Mouse (Mus musculus): ENCODE data around the gene Dnah3.

Gene Dnah3

DNA sequence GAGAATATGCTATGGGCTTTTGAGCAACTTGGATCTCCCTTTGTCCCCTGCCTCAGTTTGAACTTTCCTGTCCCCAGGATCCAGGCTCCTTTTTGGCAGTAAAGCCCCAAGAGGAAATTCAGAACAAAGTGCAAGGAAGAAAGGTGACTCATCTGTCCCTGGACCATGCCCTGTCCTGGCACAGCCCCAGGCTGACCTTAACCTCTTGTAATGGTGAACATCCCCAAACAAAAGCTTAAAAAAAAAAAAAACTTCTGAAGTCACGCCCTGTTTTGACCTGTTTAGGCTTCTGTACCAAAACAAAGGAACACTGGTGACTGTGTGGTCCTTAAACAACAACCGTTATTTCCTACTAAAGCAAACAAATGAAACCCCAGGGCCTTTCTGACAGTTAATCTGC lies 153.5 kb downstream of the Dnah3 start:
- peak in 1 of 2 experiments; percentile 28 for DNase-seq (ENCODE audit: low spot score in 2 of 2)

DNA sequence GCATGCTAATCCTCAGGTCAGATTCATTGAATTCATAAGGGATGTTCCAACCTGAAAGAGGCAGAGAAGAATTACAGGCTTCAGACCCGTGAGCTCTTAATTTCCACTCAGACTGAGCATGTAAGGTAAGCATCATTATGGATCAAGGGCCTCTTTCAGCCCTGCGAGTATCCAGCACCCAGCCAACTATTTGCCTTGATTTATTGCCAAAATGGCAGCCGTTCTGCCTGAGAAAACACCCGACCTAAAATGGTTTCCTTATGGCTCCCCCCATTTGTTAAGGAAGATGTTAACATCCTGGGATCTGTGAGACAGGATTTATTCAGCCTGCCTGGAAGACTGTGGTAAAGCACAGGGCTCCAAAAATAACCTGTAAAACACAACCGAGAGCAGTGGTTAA lies 158.0 kb downstream of the Dnah3 start:
- DNase-seq (ENCODE audit: low spot score in 2 of 2): no peak

DNA sequence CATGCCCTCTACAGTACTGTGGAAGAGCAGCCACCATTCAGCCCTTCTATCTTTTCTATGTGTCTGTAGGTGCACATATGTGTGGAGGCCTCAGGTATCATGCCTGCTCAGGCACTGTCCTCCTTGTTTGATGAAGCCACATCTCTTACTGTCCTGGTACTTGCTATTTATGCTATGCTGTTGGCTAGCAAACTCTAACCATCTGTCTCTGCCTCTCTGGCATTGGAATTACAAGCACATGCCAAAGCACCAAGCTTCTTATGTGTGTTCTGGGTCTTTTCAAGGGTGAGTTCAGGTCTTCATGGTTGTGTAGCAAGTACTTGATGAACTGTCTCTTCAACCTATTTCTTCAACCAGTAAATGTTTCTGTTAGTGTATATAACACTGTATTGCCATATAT lies 158.8 kb downstream of the Dnah3 start:
- no peak for DNase-seq (ENCODE audit: low spot score in 2 of 2)

DNA sequence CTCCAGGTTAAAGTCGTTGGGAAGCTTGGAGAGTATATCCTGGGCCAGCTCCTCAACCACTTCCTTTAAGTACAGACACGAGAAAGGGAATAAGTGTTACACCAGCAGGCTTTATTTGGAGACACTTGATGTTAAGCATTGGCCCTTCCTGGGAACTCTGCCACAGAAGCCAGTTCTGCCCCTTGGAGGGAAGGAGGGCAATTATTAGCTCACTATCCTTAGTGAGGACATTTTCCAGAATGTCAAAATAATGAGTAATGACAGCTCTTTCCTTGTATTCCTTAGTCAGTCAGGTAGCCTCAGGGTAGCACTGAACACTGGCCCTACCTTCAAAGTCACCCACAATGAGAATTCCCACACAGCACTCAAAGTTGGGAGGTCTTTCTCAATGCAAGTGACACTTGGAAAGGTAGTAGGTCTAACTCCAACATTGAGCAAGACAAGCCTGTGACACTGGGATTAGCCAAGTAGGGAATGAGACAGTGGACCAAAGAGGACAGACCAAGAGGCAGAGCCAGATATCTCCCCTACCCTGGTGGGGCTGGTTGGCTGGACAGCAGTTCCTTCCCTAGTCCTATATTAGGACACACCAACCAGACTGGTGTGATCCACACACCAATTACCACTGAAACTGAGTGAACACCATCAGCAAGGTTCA lies 166.2 kb downstream of the Dnah3 start:
- DNase-seq (ENCODE audit: low spot score in 2 of 2): no peak

DNA sequence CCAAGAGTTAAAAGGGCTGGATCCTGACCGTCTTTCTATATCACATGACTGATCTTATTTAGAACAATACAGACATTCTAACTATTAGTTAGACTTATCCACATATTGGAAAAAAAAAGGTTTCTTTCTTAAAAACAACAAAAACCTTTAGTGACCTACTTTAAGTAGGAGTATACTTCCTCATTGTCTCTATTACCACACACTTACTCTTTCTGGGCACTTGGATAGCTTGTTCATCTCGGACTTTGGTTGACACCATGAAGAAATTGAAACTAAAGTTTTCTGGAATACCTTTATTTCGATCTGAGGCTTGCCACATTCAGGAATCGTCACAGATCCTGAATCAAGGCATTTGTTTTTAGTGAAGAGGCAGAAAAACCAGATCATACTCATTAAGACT lies 174.0 kb downstream of the Dnah3 start:
- no peak for DNase-seq (ENCODE audit: low spot score in 2 of 2)

DNA sequence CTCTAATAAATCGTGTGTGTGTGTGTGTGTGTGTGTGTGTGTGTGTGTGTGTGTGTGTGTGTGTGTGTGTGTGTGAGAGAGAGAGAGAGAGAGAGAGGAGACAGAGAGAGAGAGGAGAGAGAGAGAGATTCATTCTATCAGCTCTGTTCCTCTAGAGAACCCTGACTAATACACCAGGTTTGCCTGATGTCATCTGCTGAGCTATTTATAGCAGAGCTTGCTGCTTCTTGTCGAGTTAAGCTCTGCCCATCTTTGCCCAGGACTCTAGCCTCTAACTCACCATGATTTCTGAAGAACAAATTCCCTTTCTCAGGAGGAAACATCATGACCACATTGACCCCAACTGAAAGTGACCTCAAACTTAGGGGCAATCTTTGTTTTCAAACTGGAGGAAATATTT lies 174.6 kb downstream of the Dnah3 start:
- no peak for DNase-seq (ENCODE audit: low spot score in 2 of 2)

DNA sequence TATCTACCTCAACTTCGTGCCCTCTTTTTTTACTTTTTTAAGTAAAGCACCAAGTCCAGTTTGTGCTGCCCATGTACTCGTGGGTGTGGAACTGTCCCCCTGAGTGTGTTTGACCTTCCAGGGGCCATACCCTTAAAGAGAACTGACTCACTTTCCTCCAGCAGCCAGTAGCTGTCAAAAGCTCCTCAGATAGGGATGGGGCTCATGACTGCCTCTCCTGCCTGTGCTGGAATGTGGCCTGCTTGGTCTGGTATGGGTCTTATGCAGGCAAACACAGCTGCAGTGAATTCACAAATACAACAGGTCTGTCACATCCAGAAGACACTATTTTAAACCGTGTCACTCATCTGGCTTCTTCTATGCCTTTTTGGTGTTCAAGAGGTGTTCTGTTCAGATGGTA lies 183.4 kb downstream of the Dnah3 start:
- DNase-seq (ENCODE audit: low spot score in 2 of 2): no peak

DNA sequence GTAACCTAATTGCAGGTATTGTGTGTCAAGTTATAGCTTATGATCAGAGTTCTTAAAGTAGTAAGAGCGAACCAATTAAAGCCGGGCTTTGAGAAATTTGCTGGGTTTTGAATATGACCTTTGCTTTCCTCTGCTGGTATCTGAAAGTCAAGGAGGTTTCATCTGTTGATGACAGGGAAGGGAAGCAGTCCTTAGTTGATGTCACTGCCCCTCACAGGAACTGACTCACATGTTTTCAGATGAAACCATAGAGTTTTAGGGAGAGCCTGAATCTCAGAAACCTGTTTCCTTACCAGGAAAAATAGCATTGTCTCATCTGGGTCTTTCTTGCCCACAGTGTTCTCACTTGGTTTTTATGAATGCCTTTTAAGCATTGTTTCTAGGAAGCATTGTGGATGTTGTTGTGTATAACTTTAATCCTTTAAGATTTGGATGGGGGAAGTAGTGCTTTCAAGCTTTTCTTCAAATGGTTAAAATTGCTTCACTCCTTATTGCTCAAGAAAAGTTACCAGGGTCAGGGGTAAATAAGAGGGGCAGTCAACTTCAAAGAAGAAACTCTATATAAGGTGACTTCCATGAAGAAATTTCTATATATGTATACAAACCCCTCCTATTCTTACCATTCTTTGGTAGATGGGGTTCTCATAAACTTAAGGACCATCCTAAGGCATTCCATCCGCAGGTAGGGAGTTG lies 188.4 kb downstream of the Dnah3 start:
- DNase-seq (ENCODE audit: low spot score in 2 of 2): no peak

DNA sequence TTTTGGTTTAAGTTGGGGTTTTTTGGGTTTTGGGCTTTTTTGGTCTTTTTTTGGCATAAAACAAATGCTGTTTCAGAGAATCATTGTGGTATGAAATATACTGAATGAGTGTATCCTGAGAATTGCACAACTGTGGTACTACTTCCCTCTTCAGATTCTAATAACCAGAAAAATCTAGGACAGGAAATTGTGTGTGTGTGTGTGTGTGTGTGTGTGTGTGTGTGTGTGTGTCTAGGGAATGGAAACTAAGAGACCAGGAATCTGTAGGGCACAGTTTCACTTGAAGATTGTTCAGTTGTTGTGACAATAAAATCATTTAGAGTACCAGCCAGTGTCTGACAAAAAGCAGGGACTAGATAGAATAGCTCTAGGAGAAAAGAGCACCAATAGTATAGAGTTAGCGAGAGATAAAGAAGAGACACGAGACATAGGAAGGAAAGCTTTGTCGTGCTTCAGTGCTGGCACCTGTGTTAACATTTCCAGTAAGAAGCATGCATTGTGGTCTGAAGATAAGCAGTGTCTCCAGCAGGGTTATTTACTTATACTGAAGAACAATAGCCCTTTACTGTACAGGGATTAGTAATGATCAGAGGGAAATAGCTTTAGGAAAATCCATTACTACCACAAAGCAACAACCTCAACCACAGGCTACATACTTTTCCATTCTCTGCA lies 195.6 kb downstream of the Dnah3 start:
- DNase-seq (ENCODE audit: low spot score in 2 of 2): no peak

DNA sequence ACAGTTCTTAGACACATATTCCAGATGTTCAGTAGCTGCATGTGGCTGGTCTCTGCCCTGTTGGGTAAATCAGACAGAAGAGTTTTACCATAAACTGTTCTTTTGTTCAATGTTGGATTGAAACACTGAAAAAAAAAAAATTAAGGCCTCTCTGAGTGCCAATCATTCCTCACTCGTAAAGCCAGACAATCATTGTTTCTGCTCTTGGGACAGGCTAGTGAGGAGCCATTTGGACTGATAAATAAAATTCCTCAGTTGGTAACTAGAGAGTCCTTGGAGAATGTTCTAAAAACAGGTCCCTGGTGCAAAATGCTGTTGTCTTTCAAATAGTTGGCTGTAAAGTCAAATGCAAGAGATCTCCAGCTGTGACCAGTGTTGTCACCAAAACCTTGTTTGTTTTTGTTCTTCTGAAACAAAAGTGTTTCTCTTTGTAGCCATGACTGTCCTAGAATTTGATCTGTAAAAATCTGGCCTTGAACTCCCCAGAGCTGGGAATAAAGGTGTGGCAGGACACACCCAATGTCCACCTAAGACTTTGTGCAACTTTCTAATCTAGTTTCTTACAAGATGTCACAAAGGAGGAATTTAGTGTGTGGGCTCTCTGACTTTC lies 196.7 kb downstream of the Dnah3 start:
- DNase-seq (ENCODE audit: low spot score in 2 of 2): no peak

DNA sequence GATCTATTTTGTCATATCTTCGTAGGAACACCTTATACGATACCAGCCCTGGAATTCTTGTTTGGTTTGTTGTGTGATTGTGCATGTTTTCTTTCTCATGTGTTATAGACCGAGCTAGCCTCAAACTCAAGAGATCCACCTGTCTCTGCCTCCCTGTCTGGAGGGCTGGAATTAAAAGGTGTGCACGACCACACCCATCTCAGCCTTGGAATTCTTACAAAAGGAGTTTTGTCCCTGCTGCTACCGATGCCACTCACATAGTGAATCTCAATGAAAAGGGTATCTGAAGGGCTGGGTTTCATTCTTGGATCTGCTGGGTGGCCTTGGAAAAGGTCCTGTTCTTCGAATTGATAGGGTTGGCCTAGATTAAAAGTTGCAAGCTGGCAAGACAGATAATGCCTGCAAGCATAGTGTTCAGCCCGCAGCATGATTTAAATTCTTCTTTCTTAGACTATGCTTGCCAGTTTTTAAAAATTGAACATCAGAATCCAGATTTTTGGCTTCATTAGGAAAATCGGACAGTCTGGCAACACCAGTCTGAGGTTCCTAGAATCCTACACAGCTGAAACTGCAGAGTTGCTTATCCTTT lies 197.5 kb downstream of the Dnah3 start:
- DNase-seq (ENCODE audit: low spot score in 2 of 2): no peak

DNA sequence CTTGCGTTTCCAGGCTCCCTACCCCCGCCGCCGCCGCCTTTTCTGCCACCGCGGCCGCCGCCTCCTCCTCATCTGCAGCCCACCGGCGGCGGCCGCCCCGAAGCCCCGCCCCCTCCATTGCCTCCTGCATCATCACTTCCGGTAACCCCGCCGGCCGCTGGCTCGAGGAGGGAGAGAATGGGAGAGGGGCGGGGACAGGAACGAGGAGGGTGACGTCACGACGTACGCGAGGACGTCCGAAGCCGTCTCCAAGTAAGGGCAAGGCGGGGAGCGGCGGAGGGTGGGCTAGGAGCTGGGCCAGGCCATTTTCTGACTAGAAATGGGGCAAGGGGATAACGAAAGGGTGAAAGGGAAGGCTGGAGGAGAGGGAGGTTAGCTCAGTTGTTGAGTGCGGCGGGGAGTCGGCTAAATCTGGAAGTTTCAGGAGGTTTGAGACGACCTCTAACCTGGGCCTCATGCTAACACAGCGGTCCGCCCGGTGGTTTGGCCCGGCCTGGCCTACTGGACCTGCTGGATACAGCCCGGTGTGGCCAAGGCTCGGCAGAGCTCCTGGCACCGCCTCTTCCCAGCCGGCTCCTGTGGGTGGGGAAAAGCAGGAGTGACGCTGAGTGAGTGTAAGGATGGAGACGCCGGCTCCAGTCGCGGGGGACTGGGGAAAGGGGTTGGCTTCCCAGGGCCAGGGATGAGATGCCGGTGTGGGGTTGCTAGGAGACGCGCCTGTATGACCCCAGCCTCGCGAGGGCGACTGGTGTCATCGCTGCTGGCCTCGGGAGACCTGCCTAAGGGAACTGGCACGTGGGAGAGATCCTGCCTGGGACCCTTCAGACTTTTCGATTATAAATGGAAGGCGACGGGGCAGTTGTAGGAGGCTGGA lies 199.2 kb downstream of the Dnah3 start, which contains the start of the genes Lyrm1 and Dcun1d3:
Lyrm1 (plus strand) TSS at position 223 of the 874 bp plus-strand sequence.
Dcun1d3 (minus strand) TSS at position 660 of the 874 bp plus-strand sequence.
- peak; percentile 99 for DNase-seq (ENCODE audit: low spot score in 2 of 2)

DNA sequence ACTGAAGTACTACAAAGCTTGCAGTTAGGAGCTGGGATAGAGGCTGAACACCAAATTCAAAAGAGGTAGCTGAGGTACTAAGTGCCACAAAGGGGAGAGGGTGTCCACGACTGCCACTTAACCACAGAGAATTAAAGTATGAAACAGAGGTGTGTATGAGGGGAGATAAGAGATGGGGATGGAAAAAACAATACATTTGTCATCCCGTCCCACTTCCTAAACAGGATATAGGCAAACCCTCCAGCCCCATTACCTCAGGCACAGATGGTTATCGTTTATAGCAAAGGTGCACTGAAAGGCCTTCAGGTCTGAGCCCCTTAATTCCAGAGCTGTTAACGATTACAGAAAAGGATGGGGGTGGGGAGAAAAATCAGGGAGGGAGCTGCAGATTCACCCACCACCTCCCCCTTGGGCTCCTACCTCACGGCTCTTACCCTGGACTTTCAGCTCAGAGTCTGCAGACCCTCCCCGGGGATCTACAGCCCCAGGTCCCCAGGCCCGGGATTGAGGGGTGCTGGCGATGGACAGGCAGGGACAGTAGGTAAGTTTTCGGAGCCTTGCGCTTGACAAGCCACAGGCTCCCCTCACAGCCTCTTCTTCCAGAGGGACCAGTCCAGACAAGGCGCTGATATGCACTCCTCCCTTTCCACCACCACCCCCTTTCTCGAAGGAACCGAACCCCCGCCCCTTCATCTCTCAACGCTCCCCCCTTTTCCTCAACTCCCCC lies 200.1 kb downstream of the Dnah3 start:
- no peak for DNase-seq (ENCODE audit: low spot score in 2 of 2)

DNA sequence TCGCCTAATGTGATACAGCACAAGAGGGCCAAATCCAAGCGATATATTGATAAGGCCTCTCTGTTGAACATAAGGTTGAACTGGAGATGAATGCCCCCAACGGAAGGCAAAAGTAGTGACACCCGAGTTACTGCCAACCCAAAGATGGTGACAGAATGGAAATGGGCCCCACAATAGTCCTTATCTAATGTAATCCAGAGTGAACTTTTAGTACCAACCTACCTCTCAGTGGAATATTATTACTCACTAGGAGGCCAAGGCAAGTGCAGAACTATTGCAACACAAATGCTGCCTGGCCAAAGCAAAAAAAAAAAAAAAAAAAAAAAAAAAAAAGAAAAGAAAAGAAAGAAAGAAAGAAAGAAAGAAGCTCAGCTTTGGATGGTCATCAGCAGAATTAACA lies 202.3 kb downstream of the Dnah3 start:
- DNase-seq (ENCODE audit: low spot score in 2 of 2): no peak

DNA sequence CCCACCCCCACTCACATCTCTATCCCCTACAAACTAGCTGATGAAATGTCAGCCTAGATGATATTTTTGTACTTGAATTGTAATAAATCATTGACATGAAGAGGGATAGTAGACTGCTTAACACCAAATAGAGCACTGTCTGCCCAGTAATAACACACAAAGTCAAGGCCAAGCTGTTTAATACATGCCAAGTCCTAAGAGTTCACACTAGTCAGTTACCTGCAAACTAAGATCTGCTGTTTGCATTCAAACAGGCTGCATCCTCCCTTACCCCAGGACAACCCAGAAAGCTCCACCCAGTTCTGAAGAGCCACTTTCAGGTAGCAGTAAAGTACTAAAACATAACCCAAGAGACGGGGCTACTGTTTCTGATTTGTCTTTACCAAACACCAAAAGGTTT lies 202.9 kb downstream of the Dnah3 start:
- no peak for DNase-seq (ENCODE audit: low spot score in 2 of 2)

DNA sequence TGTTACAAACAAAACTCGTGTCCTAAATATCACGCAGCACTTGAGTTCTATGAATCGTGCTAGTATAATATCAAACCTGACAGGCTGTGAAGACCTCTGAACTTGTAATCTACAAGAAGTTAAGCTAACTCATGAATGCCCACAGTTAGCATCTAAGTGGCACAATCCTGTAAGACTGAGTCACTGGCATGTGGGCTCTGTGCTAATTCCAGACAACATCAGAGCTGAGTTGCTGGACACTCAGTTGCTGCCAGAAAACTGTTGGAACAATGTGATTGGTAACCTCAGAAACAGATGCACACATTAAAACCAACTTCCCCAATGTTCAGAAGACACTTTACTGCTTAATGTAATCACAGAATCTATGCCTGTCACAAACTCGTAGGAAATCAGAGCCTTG lies 207.2 kb downstream of the Dnah3 start:
- DNase-seq (ENCODE audit: low spot score in 2 of 2): no peak

DNA sequence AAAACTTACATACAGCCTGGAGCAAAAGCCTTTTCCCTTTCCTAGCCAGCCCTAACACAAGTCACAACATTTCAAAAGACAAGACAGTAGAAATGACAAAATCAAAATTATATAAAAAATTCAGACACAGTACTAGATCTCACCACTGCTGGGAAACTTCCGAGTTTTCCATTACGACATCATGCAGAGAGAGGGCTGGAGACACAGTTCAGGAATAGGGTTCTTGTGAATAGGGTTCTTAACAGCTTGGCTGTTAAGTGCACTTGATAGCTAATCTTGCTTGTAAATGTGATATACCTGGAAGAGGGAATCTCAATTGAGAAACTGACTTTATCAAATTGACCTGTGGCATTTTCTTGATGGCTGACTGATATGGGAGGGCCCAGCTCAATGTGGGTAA lies 213.9 kb downstream of the Dnah3 start:
- no peak for DNase-seq (ENCODE audit: low spot score in 2 of 2)

DNA sequence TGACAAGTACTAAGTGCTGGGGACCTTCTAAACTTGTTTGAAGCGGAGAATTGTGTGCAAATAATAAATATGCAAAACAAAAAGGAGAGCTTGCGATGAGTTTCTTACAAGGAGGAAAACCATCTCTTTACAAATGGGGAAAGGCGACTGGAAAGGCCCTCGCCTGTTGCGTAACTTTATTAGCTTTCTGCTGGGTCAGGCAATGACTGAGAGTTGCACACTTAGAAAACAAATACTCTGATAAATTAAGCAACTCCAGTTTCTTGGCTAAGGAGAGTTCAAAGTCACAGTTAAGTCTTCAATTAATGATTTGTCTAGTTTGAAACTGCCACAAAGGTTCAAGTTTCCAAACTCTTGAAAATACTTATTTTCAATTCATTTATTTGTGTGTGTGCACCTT lies 214.7 kb downstream of the Dnah3 start:
- no peak for DNase-seq (ENCODE audit: low spot score in 2 of 2)

DNA sequence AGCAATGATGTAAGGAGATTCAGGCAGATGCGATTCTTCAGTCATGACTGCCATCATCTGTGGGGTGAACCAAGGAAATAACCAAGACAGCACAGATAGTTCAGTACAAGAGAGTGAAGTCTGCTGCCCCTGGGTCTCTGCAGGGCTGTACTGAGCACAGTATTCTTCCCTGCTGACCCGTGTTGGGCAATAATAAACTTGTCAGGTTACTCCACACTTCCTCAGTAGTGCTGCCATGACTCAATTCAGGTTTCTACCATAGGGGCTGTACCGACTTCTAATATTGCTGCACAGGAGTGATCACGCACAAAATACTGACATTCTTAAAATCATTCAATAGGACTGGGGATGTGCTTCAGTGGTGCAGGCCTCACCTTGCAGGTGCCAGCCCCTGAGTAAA lies 215.9 kb downstream of the Dnah3 start:
- no peak for DNase-seq (ENCODE audit: low spot score in 2 of 2)

DNA sequence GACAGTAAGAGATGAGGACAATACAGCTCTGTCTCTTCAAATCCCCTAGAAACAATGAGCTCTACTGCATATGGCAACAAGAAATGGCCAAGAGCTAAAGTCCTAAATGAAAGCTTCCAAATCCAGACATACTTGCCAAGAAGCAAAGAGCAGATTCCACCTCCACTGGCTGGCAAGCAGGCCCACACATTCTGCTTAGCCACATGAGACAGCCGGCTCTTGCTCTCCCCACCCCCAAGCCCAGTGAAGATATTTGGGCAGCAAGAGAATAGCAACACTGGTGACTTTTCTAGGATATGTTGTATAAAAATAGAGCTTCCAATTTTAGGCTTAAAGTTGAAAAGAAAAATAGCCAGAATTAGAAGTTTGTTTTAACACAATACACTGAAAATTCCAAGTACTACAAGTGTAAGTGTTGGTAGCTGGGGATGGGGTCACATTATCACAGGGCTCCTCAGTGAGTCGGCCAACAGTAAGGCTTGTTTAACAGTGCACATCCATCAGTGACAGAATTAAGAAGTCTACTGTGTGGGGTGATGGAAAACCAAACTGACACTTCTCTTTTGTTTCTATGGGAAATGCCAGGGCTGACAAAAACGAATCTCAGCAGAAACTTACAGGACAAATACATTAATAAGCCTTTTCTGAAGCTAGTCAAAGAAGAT lies 219.2 kb downstream of the Dnah3 start:
- peak; percentile 57 to 75 for DNase-seq (ENCODE audit: low spot score in 2 of 2)

All from right cerebral cortex, postnatal 10 days (tissue).